Mouse (Mus musculus): ENCODE measurements at regions not wholly inside any gene's neighbourhood (a gene's known extent, or its start where the extent isn't known, plus 50 kb on each side); places are given as distances from the start of the nearest gene placed in this dataset.

DNA sequence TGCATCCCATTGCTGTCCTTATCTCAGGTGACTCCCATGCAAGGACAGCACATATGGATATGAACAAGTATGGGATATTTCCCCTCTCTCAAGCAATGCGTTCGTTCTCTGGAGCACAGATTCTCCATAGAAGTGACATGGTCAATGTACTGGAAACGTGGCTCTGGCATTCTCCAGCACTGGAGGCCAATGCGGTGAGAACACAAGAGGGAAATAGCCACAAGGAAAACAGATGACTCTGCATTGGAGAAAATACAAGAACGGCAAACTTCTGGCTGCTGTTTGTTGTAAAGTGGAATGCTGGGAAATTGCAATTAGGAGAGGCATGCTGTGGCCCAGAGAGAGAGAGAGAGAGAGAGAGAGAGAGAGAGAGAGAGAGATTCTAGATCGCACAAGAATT, 125.6 kb upstream of the Runx1 start:
- TF ChIP-seq CTCF (IDR thresholded peaks at IDR 0.05; ENCODE audit: low read depth) (no peak), EP300 (IDR thresholded peaks at IDR 0.05; ENCODE audit: low read depth) (no peak)
